Mouse (Mus musculus): Measurements from ENCODE around the gene Arf6. TPM values are rescaled to one million over a fixed set of nuclear protein-coding genes. Genes with fewer than 3 reads are reported as not detected.
"Not testable (repeated sequence)": the region's sequence is repeated elsewhere in the genome, so short reads cannot be mapped to it uniquely, and the experiment has no call there.

The Arf6 gene
- total RNA-seq, 2 experiments from 2014 or later: 29.7 to 36.3 TPM

- intact Hi-C loops (cut with DNase I; ENCODE audit: low total_unique reads): no loop called here
- no peak for DNase-seq
Measured at GRCm38 (mm10) chr12:69370936-69371335, 1.0 kb upstream of the Arf6 start.

GRCm38 (mm10) chr12:69371421-69371853 lies 513 bp upstream of the Arf6 start:
- intact Hi-C loops (cut with DNase I; ENCODE audit: low total_unique reads): no loop called here
- peak; percentile 71 for DNase-seq

- intact Hi-C loops (cut with DNase I; ENCODE audit: low total_unique reads): no loop called here
- peak; percentile 19 for DNase-seq
Measured at GRCm38 (mm10) chr12:69372731-69373331, 881 bp downstream of the Arf6 start.

GRCm38 (mm10) chr12:69373850-69374766 lies 2.2 kb downstream of the Arf6 start:
- intact Hi-C loops (cut with DNase I; ENCODE audit: low total_unique reads): no loop called here
- DNase-seq: no peak

- intact Hi-C loops (cut with DNase I; ENCODE audit: low total_unique reads): no loop called here
- no peak for DNase-seq
Measured at GRCm38 (mm10) chr12:69376132-69376531, 4.2 kb downstream of the Arf6 start.

GRCm38 (mm10) chr12:69377188-69377587 lies 5.2 kb downstream of the Arf6 start:
- intact Hi-C loops (cut with DNase I; ENCODE audit: low total_unique reads): no loop called here
- DNase-seq: no peak

GRCm38 (mm10) chr12:69377636-69378035 lies 5.7 kb downstream of the Arf6 start:
- intact Hi-C loops (cut with DNase I; ENCODE audit: low total_unique reads); DNase-seq: not testable (repeated sequence)

GRCm38 (mm10) chr12:69378558-69379454 lies 6.9 kb downstream of the Arf6 start:
- no peak for DNase-seq
- intact Hi-C loops (cut with DNase I; ENCODE audit: low total_unique reads): no loop called here

GRCm38 (mm10) chr12:69382880-69383279 lies 10.9 kb downstream of the Arf6 start:
- intact Hi-C loops (cut with DNase I; ENCODE audit: low total_unique reads): no loop called here
- no peak for DNase-seq

- DNase-seq: no peak
- intact Hi-C loops (cut with DNase I; ENCODE audit: low total_unique reads): no loop called here
Measured at GRCm38 (mm10) chr12:69384606-69385005, 12.7 kb downstream of the Arf6 start.

GRCm38 (mm10) chr12:69385542-69386280 lies 13.8 kb downstream of the Arf6 start:
- DNase-seq: no peak
- intact Hi-C loops (cut with DNase I; ENCODE audit: low total_unique reads): no loop called here

- intact Hi-C loops (cut with DNase I; ENCODE audit: low total_unique reads); DNase-seq: not testable (repeated sequence)
Measured at GRCm38 (mm10) chr12:69386281-69386732, 14.4 kb downstream of the Arf6 start.

- DNase-seq: no peak
Measured at GRCm38 (mm10) chr12:69388321-69388869, 16.4 kb downstream of the Arf6 start.

GRCm38 (mm10) chr12:69389273-69389938 lies 17.5 kb downstream of the Arf6 start:
- no peak for DNase-seq
- intact Hi-C loops (cut with DNase I; ENCODE audit: low total_unique reads): no loop called here

More at GRCm38 (mm10) chr12:69388321-69388869, 16.4 kb downstream of the Arf6 start:
- intact Hi-C loops (cut with DNase I; ENCODE audit: low total_unique reads): no loop called here

- intact Hi-C loops (cut with DNase I; ENCODE audit: low total_unique reads): no loop called here
- DNase-seq: no peak
Measured at GRCm38 (mm10) chr12:69390000-69390698, 18.2 kb downstream of the Arf6 start.

GRCm38 (mm10) chr12:69393076-69393475 lies 21.1 kb downstream of the Arf6 start:
- DNase-seq: no peak
- intact Hi-C loops (cut with DNase I; ENCODE audit: low total_unique reads): no loop called here

GRCm38 (mm10) chr12:69394456-69394855 lies 22.5 kb downstream of the Arf6 start:
- peak; percentile 35 for DNase-seq
- intact Hi-C loops (cut with DNase I; ENCODE audit: low total_unique reads): no loop called here

GRCm38 (mm10) chr12:69400367-69400766 lies 28.4 kb downstream of the Arf6 start:
- intact Hi-C loops (cut with DNase I; ENCODE audit: low total_unique reads): no loop called here
- DNase-seq: no peak
